Mouse (Mus musculus) testis, adult 2 months (tissue): ENCODE measurements at regions not wholly inside any gene's neighbourhood (a gene's known extent, or its start where the extent isn't known, plus 50 kb on each side); places are given as distances from the start of the nearest gene placed in this dataset.

Experiments
- CTCF ChIP-seq: fragments of 200-500 bp; IDR thresholded peaks from 2 replicates; pipeline ENCODE4 v1.5.1; 2012; ENCODE audit warnings: low read depth, mild to moderate bottlenecking, inconsistent platforms, low read length, moderate library complexity; ENCODE audit not compliant: control insufficient read depth, insufficient read depth, insufficient replicate concordance
- POLR2A ChIP-seq: fragments of 200-500 bp; IDR thresholded peaks from 2 replicates; pipeline ENCODE4 v1.6.1; 2012; ENCODE audit warnings: low read depth, mild to moderate bottlenecking, inconsistent platforms, low read length, moderate library complexity; ENCODE audit not compliant: control insufficient read depth

DNA sequence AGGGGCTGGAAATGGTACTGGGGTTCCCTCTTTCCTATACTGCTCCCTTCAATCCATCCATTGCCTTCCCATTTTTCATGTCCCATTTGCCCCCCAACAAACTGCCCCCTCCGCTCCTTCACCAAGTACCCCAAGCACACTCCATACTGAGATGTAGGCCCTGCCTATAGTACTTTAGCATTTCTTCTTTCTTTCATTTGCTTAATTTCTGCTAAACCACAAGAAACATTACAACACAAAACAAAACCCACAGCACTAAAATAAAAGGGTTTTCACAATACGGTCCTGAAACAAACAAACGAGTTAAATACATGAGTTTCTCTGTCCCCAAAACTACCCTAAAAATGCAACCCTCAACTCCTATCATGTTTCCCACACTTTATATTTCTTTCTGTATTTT lies 122.8 kb downstream of the Irs2 start:
- TF ChIP-seq CTCF: no peak
- TF ChIP-seq POLR2A: no peak
